Mouse (Mus musculus) stomach, embryonic 16.5 days (tissue): ENCODE results near the gene Ulk3. TPM values are rescaled to one million over a fixed set of nuclear protein-coding genes. Genes with fewer than 3 reads are reported as not detected.

Experiments used
- ATAC-seq: fragments of 200-750 bp; cut with Nextera tagmentation; 2 replicates; pipeline ENCODE4 v1.8.0; 2017; ENCODE audit warnings: moderate number of reproducible peaks, moderate TSS enrichment; ENCODE audit not compliant: insufficient read depth, low FRiP score
- H3K27ac ChIP-seq: fragments of 300-500 bp; sonication (generic); 2 replicates; pipeline ENCODE4 v1.5.1; 2014; ENCODE audit warnings: low read length
- H3K27me3 ChIP-seq: fragments of 300-500 bp; sonication (generic); 2 replicates; pipeline ENCODE4 v1.6.1; 2014; ENCODE audit warnings: low read length, control low read depth, mixed read lengths; ENCODE audit not compliant: control insufficient read depth, insufficient read depth
- H3K36me3 ChIP-seq: fragments of 300-500 bp; sonication (generic); 2 replicates; pipeline ENCODE4 v1.6.1; 2014; ENCODE audit warnings: low read length; ENCODE audit not compliant: control insufficient read depth, insufficient read depth
- H3K4me1 ChIP-seq: fragments of 300-500 bp; sonication (generic); 2 replicates; pipeline ENCODE4 v1.6.1; 2014; ENCODE audit warnings: low read length, control low read depth, mixed read lengths; ENCODE audit not compliant: control insufficient read depth, insufficient read depth
- H3K4me2 ChIP-seq: fragments of 300-500 bp; sonication (generic); 2 replicates; pipeline ENCODE4 v1.6.1; 2014; ENCODE audit warnings: low read depth, low read length, mixed read lengths
- H3K4me3 ChIP-seq: fragments of 300-500 bp; sonication (generic); replicated peaks from 2 replicates; pipeline ENCODE4 v1.5.1; 2014; ENCODE audit warnings: mild to moderate bottlenecking, low read length
- H3K9ac ChIP-seq: fragments of 300-500 bp; sonication (generic); 2 replicates; pipeline ENCODE4 v1.6.1; 2014; ENCODE audit warnings: low read length
- H3K9me3 ChIP-seq: fragments of 300-500 bp; sonication (generic); replicated peaks from 2 replicates; pipeline ENCODE4 v1.6.1; 2016; ENCODE audit warnings: low read length, control low read depth; ENCODE audit not compliant: control insufficient read depth
- WGBS: fragments of 180-500 bp; shearing (Covaris S2); extraction: QIAGEN DNeasy Blood & Tissue Kit; methylation state at CpG from one replicate; pipeline ENCODE4 v1.1.7; 2014; 5-methylcytosine and 5-hydroxymethylcytosine counted together
- polyA plus RNA-seq: library from polyadenylated mRNA; unstranded; fragments of >200 nt; fragmentation: Nextera tagmentation; extraction: Ambion mirVana; gene quantifications from 2 replicates; pipeline ENCODE4 v1.2.1, GENCODE M21; 2015

The Ulk3 gene
- polyA plus RNA-seq, 1 experiment from 2014 or later = 22.3 TPM

DNA sequence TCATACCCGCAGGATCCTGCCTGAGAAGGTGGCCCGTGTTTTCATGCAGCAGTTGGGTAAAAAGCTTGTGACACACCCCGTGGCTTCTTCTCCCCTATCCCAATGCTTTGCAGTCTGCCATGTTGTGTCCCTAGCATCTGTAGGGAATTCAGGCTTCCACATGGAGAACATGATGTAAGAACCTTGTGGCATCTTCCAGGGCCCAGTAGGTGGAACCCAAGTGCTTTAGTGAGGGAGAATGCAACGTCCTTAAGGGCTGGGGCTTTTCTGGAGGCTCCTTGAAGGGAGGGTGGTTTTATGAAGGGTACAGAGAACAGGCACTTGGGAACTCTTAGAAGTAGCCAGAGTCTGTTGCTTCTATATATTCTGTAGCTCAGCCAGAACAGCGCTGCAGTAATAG is 1.5 kb downstream of the Ulk3 start:
- no peak for ATAC-seq
- H3K9me3 ChIP-seq = no peaks in the 10 kb centered on the region
- no peak overlapping the region for H3K9ac ChIP-seq
- no peak overlapping the region for H3K4me2 ChIP-seq
- 42% methylated on average over 5 of the region's 5 CpGs for WGBS
- H3K27ac ChIP-seq = no peak overlapping the region
- no peak overlapping the region for H3K4me3 ChIP-seq
- no peaks in the 10 kb centered on the region for H3K27me3 ChIP-seq
- peaks cover 12% of the 10 kb centered on the region for H3K4me1 ChIP-seq
- 0 out of 2 replicates have a peak, but pooled peaks cover 2% of the 10 kb centered on the region for H3K36me3 ChIP-seq

DNA sequence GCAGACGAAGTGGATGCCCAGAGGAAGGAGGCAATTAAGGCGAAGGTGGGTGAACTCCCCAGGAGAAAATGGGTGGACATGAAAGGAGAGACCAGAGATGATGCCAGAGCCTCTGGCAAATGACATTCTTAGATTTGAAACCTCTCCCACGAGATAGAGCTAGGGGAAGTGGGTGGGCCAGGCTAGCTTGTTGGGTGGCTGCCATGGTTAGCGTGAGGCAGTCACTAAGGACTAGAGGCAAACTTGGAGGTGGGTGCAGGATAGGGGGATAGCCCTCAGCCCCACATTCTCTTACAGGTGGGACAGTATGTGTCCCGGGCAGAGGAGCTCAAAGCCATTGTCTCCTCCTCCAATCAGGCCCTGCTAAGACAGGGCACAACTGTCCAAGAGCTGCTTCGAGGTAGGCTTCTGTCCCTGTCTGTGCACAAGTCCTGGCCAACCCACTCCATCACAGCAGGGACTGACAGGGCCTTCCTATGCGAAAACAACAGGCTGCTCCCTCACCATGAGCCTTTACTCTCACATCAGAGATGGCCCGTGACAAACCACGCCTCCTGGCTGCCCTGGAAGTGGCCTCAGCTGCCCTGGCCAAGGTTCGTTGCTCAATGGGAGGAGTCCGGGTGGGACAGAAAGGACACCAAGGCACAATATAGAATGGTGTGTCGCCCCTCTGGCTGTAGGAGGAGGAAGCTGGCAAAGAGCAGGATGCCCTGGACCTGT is 4.4 kb downstream of the Ulk3 start:
- Histone ChIP-seq H3K27me3 (no peaks in the 10 kb centered on the region), H3K27ac (no peak overlapping the region), H3K4me2 (no peak overlapping the region), H3K4me1 (peaks cover 11% of the 10 kb centered on the region), H3K9me3 (no peaks in the 10 kb centered on the region), H3K36me3 (0 out of 2 replicates have a peak, but pooled peaks cover 2% of the 10 kb centered on the region), H3K4me3 (no peak overlapping the region), H3K9ac (no peak overlapping the region)
- 56% methylated on average over 12 of the region's 12 CpGs for WGBS
- no peak for ATAC-seq

DNA sequence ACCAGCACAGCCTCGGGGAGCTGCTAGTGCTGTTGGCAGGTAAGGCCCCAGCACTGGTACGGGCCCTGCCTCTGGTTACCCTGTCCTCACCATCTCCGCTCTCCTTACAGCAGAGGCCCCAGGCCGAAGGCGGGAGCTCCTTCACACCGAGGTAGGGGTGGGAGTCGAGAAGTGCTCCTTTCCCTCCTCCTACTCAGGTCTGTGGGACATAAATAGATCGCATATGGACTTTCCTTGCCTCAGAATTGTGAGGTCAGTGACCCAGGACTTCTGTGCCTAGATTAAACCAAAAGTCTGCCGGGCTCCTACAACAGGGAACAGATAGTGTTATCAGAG is 4.9 kb downstream of the Ulk3 start:
- H3K9ac ChIP-seq = no peak overlapping the region
- ATAC-seq = no peak

DNA sequence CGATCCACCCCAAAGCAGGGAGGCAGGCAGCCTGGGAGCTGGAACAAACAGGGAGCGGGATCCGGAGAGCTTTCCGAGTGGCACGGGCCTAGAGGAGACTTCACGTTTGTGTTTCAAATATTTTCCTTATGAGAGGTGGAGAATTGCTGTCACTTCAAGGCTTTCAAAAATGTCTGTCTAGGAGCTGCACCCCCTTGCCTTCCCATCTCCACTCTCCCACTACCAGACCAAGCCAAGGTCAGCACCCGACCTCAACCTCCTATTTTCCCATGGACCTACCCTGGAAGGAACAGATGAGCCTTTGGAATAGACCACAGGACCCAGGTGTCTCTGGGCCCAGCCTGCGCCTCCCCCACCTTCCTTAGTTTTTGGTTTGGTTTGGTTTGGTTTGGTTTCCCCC is 8.0 kb downstream of the Ulk3 start:
- Histone ChIP-seq H3K9ac (no peak overlapping the region), H3K4me3 (no peak overlapping the region), H3K27ac (no peak overlapping the region), H3K4me1 (peaks cover 5% of the 10 kb centered on the region; the same call in 1 of the 2 replicates), H3K4me2 (no peak overlapping the region), H3K36me3 (no peaks in the 10 kb centered on the region), H3K9me3 (no peaks in the 10 kb centered on the region), H3K27me3 (no peaks in the 10 kb centered on the region)
- WGBS = 81% methylated on average over 8 of the region's 8 CpGs
- no peak for ATAC-seq

More for the DNA sequence above, 4.9 kb downstream of the Ulk3 start:
- Histone ChIP-seq H3K4me3 (no peak overlapping the region), H3K36me3 (0 out of 2 replicates have a peak, but pooled peaks cover 2% of the 10 kb centered on the region), H3K27ac (no peak overlapping the region), H3K4me1 (peaks cover 6% of the 10 kb centered on the region), H3K9me3 (no peaks in the 10 kb centered on the region), H3K27me3 (no peaks in the 10 kb centered on the region), H3K4me2 (no peak overlapping the region)
- WGBS = 75% methylated on average over 9 of the region's 9 CpGs

DNA sequence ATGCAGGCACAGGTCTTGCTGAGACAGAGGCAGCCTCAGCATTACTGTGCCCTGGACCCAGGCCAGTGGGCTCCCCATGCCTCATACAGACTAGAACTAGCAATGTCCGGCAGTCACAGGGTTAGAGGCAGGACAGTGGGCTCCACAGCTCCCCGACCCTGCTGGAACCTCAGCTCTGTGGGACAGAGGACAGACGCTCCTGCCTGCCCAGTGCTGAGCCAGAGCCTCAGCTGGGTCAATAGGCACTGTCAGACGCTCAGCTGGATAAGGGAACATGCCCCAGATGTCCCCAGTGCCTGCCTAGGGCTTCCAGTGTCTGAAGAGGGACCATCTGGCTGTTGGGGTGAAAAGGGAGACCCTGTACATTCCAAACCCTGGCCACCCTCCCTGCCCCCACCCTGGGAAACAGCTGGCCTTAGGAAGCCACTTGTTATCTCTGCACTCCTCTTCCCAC is 8.7 kb downstream of the Ulk3 start:
- peak; percentile 8; the same call in 1 of the 2 replicates for ATAC-seq
- Histone ChIP-seq H3K4me1 (peaks cover 5% of the 10 kb centered on the region; the same call in 1 of the 2 replicates), H3K27ac (no peak overlapping the region), H3K9me3 (no peaks in the 10 kb centered on the region), H3K9ac (no peak overlapping the region), H3K4me2 (no peak overlapping the region), H3K4me3 (no peak overlapping the region), H3K27me3 (no peaks in the 10 kb centered on the region), H3K36me3 (no peaks in the 10 kb centered on the region)
- WGBS = 31% methylated on average over 4 of the region's 4 CpGs

DNA sequence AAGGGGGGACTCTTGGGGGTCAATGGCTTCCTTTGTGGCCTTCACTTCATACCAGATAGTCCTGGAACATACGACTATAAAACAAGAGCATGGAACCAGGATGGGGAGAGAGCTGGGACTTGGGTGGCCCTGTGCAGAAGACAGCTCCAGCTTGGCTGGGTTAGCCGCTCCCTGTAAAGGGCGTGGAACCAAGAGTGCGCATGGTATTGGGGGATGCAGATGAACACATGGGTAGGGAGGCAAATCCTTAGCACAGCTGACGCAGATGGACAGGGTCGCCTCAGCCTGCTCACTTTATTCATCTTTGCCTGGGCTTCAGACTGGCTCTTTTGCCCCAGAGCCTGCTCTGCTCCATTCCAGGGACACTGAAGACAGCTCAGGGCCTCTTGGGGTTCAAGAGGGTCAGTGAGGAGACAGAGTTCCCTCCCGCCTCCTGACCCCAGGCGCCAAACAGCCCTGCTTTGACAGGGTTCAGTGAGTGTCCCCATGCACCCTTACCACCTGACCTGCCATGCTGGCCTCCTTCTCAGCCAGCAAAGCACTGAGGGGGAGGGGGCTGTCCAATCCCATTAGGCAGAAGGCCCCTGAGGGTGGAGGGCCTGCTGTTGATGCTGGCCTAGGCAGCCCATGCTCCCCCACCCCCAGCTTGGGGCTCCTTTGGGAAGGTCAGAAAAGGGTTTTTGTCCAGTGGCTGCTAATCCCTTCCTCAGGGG is 9.8 kb downstream of the Ulk3 start:
- Histone ChIP-seq H3K4me1 (peaks cover 5% of the 10 kb centered on the region; the same call in 1 of the 2 replicates), H3K9ac (no peak overlapping the region), H3K36me3 (no peaks in the 10 kb centered on the region), H3K27ac (no peak overlapping the region), H3K9me3 (no peaks in the 10 kb centered on the region), H3K4me2 (no peak overlapping the region), H3K4me3 (no peak overlapping the region), H3K27me3 (no peaks in the 10 kb centered on the region)
- WGBS = 53% methylated on average over 8 of the region's 8 CpGs
- no peak for ATAC-seq

DNA sequence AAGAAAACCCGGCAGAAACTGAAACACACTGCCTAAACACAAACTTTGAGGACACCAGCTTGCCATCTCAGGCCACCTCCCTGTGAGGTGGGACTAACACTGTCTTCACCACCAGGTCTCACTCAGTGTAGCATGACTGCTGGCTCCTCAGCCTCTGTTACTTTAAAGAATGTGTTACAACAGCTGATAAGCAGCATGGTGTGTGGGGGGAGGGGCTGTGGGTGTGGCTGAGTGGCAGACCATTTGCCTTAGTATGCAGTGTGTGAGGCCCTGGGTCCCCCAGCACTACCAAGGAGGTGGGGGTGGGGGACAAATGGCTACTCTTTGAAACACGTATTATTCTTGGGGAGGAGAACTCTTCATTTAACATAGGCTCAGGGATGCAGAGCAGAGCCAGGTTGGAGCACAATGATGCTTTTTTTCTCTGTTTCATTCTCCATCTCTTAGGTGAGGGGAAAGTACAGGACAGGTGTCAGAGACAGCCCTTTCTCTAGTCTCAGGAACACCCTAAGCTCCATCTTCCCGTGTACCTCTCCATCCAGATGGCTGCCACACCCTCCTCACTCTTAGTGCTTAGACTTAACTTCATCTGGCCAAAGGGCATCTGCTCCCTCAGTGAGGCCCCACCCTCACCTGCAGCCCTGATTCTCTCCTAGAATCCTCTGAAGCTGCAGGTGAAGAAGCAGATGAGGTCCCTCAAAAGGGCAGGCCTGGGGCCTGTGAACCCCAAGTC is 11.5 kb downstream of the Ulk3 start:
- ATAC-seq = peak; percentile 44
- H3K27me3 ChIP-seq = no peaks in the 10 kb centered on the region
- no peaks in the 10 kb centered on the region for H3K9me3 ChIP-seq
- WGBS = 5% methylated on average over 3 of the region's 3 CpGs
- H3K9ac ChIP-seq = no peak overlapping the region
- no peak overlapping the region for H3K27ac ChIP-seq
- H3K4me2 ChIP-seq = no peak overlapping the region
- peaks cover 5% of the 10 kb centered on the region; the same call in 1 of the 2 replicates for H3K4me1 ChIP-seq
- no peak overlapping the region for H3K4me3 ChIP-seq
- no peaks in the 10 kb centered on the region for H3K36me3 ChIP-seq

DNA sequence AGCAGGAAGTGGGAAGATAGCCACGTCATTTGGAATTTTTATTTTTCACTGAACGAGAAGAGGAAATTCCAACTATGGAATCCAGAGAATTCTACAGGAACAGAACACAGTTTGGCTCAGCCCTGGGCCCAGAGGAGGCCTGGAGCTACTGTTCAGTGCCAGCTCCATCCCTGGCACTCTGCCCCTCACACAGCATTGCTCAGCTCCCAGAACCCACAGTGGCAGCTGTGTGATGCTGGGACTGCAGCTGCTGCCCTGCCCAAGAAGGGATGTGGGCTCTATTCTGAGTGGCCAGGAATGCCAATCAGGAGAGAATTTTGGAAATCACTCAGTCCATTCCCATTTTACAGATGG is 12.1 kb downstream of the Ulk3 start:
- ATAC-seq = no peak
- H3K4me1 ChIP-seq = peaks cover 5% of the 10 kb centered on the region; the same call in 1 of the 2 replicates
- no peak overlapping the region for H3K4me2 ChIP-seq
- H3K9ac ChIP-seq = no peak overlapping the region
- H3K4me3 ChIP-seq = no peak overlapping the region
- no peaks in the 10 kb centered on the region for H3K9me3 ChIP-seq
- WGBS = 27% methylated on average over 2 of the region's 2 CpGs
- H3K27me3 ChIP-seq = 0 out of 2 replicates have a peak, but pooled peaks cover 2% of the 10 kb centered on the region
- no peak overlapping the region for H3K27ac ChIP-seq
- no peaks in the 10 kb centered on the region for H3K36me3 ChIP-seq

DNA sequence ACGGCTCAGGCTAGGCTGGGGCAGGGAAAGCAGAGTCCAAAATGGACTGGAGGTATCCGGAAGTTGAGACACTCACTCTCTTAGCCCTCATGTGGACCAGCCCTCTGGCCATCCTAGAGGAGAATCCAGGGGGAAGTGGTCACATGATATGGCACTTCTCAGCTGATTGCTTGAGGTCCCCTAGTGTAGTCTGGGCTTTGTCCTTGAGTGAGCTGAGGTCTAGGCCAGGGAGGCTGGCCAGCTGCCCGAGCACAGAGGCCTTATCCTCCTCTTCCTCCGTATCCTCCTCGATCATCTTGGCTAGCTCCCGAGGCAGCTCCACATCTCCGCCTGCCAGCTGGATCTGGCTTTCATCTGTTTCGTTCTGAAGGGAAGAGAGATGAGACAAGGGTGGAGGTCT is 12.8 kb downstream of the Ulk3 start:
- no peaks in the 10 kb centered on the region for H3K36me3 ChIP-seq
- no peak overlapping the region for H3K4me3 ChIP-seq
- no peaks in the 10 kb centered on the region for H3K9me3 ChIP-seq
- no peak for ATAC-seq
- no peak overlapping the region for H3K4me2 ChIP-seq
- no peak overlapping the region for H3K27ac ChIP-seq
- WGBS = 45% methylated on average over 8 of the region's 8 CpGs
- H3K9ac ChIP-seq = no peak overlapping the region
- H3K4me1 ChIP-seq = peaks cover 5% of the 10 kb centered on the region; the same call in 1 of the 2 replicates
- 0 out of 2 replicates have a peak, but pooled peaks cover 5% of the 10 kb centered on the region for H3K27me3 ChIP-seq
